Mouse (Mus musculus) kidney, embryonic 16.5 days (tissue): Measurements from ENCODE around the gene Ppp3ca. TPM values are rescaled to one million over a fixed set of nuclear protein-coding genes. Genes with fewer than 3 reads are reported as not detected.

ENCODE experiments used
- ATAC-seq: fragments of 200-750 bp; cut with Nextera tagmentation; 2 replicates; pipeline ENCODE4 v1.8.0; 2017; ENCODE audit warnings: moderate TSS enrichment; ENCODE audit not compliant: low FRiP score, low TSS enrichment
- H3K27ac ChIP-seq: fragments of 300-500 bp; sonication (generic); 2 replicates; pipeline ENCODE4 v1.5.1; 2014; ENCODE audit warnings: low read length
- H3K27me3 ChIP-seq: fragments of 300-500 bp; sonication (generic); 2 replicates; pipeline ENCODE4 v1.6.1; 2014; ENCODE audit warnings: low read length, control low read depth, mixed read lengths; ENCODE audit not compliant: insufficient read depth
- H3K36me3 ChIP-seq: fragments of 300-500 bp; sonication (generic); 2 replicates; pipeline ENCODE4 v1.6.1; 2014; ENCODE audit warnings: low read length, control low read depth, mixed read lengths; ENCODE audit not compliant: insufficient read depth
- H3K4me1 ChIP-seq: fragments of 300-500 bp; sonication (generic); 2 replicates; pipeline ENCODE4 v1.6.1; 2014; ENCODE audit warnings: low read length, control low read depth, mixed read lengths; ENCODE audit not compliant: insufficient read depth
- H3K4me2 ChIP-seq: fragments of 300-500 bp; sonication (generic); replicated peaks from 2 replicates; pipeline ENCODE4 v1.6.1; 2014; ENCODE audit warnings: low read depth, low read length
- H3K4me3 ChIP-seq: fragments of 300-500 bp; sonication (generic); 2 replicates; pipeline ENCODE4 v1.5.1; 2014; ENCODE audit warnings: mild to moderate bottlenecking, low read length
- H3K9ac ChIP-seq: fragments of 300-500 bp; sonication (generic); replicated peaks from 2 replicates; pipeline ENCODE4 v1.6.1; 2014; ENCODE audit warnings: low read length
- H3K9me3 ChIP-seq: fragments of 300-500 bp; sonication (generic); 2 replicates; pipeline ENCODE4 v1.6.1; 2016; ENCODE audit warnings: low read length, control low read depth
- WGBS: fragments of 180-500 bp; shearing (Covaris S2); extraction: QIAGEN DNeasy Blood & Tissue Kit; methylation state at CpG from one replicate; pipeline ENCODE4 v1.1.7; 2014; 5-methylcytosine and 5-hydroxymethylcytosine counted together
- polyA plus RNA-seq: library from polyadenylated mRNA; unstranded; fragments of >200 nt; fragmentation: Nextera tagmentation; extraction: Ambion mirVana; gene quantifications from 2 replicates; pipeline ENCODE4 v1.2.1, GENCODE M21; 2015

Ppp3ca gene
- polyA plus RNA-seq, 1 experiment from 2014 or later, result 50.7 TPM

GRCm38 (mm10) chr3:136852921-136853320 lies 183.0 kb downstream of the Ppp3ca start:
- WGBS, result 86% methylated on average over 6 of the region's 6 CpGs
- Histone ChIP-seq H3K4me1 (no peaks in the 10 kb centered on the region), H3K9ac (no peak overlapping the region), H3K27me3 (no peaks in the 10 kb centered on the region), H3K9me3 (no peaks in the 10 kb centered on the region), H3K36me3 (no peaks in the 10 kb centered on the region), H3K27ac (no peak overlapping the region), H3K4me3 (no peak overlapping the region), H3K4me2 (no peak overlapping the region)
- ATAC-seq, result no peak

GRCm38 (mm10) chr3:136853596-136853995 lies 183.7 kb downstream of the Ppp3ca start:
- Histone ChIP-seq H3K4me2 (no peak overlapping the region), H3K4me3 (no peak overlapping the region), H3K9me3 (no peaks in the 10 kb centered on the region), H3K9ac (no peak overlapping the region), H3K27me3 (no peaks in the 10 kb centered on the region), H3K27ac (no peak overlapping the region), H3K4me1 (no peaks in the 10 kb centered on the region), H3K36me3 (no peaks in the 10 kb centered on the region)
- WGBS, result 58% methylated on average over 4 of the region's 4 CpGs
- ATAC-seq, result no peak

GRCm38 (mm10) chr3:136855996-136856395 lies 186.1 kb downstream of the Ppp3ca start:
- 73% methylated on average over 4 of the region's 4 CpGs for WGBS
- H3K36me3 ChIP-seq, result no peaks in the 10 kb centered on the region
- ATAC-seq, result no peak
- H3K27me3 ChIP-seq, result no peaks in the 10 kb centered on the region
- peaks cover 3% of the 10 kb centered on the region; the same call in 1 of the 2 replicates for H3K9me3 ChIP-seq
- no peak overlapping the region for H3K4me3 ChIP-seq
- H3K4me2 ChIP-seq, result no peak overlapping the region
- H3K27ac ChIP-seq, result no peak overlapping the region
- no peaks in the 10 kb centered on the region for H3K4me1 ChIP-seq
- no peak overlapping the region for H3K9ac ChIP-seq

GRCm38 (mm10) chr3:136862051-136862837 lies 192.3 kb downstream of the Ppp3ca start:
- Histone ChIP-seq H3K9me3 (peaks cover 3% of the 10 kb centered on the region; the same call in 1 of the 2 replicates), H3K4me2 (no peak overlapping the region), H3K4me3 (no peak overlapping the region), H3K27me3 (no peaks in the 10 kb centered on the region), H3K4me1 (no peaks in the 10 kb centered on the region), H3K36me3 (no peaks in the 10 kb centered on the region), H3K27ac (no peak overlapping the region), H3K9ac (no peak overlapping the region)
- WGBS, result 50% methylated on average over 11 of the region's 11 CpGs
- no peak for ATAC-seq

- Histone ChIP-seq H3K9me3 (peaks cover 3% of the 10 kb centered on the region; the same call in 1 of the 2 replicates), H3K4me1 (no peaks in the 10 kb centered on the region), H3K36me3 (no peaks in the 10 kb centered on the region), H3K9ac (no peak overlapping the region), H3K27ac (no peak overlapping the region), H3K27me3 (no peaks in the 10 kb centered on the region), H3K4me3 (no peak overlapping the region), H3K4me2 (no peak overlapping the region)
- ATAC-seq, result no peak
- WGBS, result 90% methylated on average over 5 of the region's 5 CpGs
Measured at GRCm38 (mm10) chr3:136863127-136863526, 193.2 kb downstream of the Ppp3ca start.

GRCm38 (mm10) chr3:136864306-136864705 lies 194.4 kb downstream of the Ppp3ca start:
- ATAC-seq, result no peak
- Histone ChIP-seq H3K9me3 (peaks cover 3% of the 10 kb centered on the region; the same call in 1 of the 2 replicates), H3K27ac (no peak overlapping the region), H3K4me1 (no peaks in the 10 kb centered on the region), H3K36me3 (no peaks in the 10 kb centered on the region), H3K9ac (no peak overlapping the region), H3K27me3 (no peaks in the 10 kb centered on the region), H3K4me3 (no peak overlapping the region), H3K4me2 (no peak overlapping the region)

GRCm38 (mm10) chr3:136865176-136865859 lies 195.4 kb downstream of the Ppp3ca start:
- no peak for ATAC-seq
- 86% methylated on average over 4 of the region's 4 CpGs for WGBS
- Histone ChIP-seq H3K4me2 (no peak overlapping the region), H3K27me3 (no peaks in the 10 kb centered on the region), H3K9me3 (no peaks in the 10 kb centered on the region), H3K9ac (no peak overlapping the region), H3K36me3 (no peaks in the 10 kb centered on the region), H3K4me1 (no peaks in the 10 kb centered on the region), H3K27ac (no peak overlapping the region), H3K4me3 (no peak overlapping the region)

- Histone ChIP-seq H3K4me2 (no peak overlapping the region), H3K27me3 (no peaks in the 10 kb centered on the region), H3K27ac (no peak overlapping the region), H3K36me3 (no peaks in the 10 kb centered on the region), H3K4me3 (no peak overlapping the region), H3K9ac (no peak overlapping the region), H3K4me1 (peaks cover 3% of the 10 kb centered on the region; the same call in 1 of the 2 replicates), H3K9me3 (no peaks in the 10 kb centered on the region)
- 96% methylated on average over 3 of the region's 3 CpGs for WGBS
- no peak for ATAC-seq
Measured at GRCm38 (mm10) chr3:136866095-136866494, 196.2 kb downstream of the Ppp3ca start.

- no peak for ATAC-seq
- Histone ChIP-seq H3K27ac (no peak overlapping the region), H3K36me3 (no peaks in the 10 kb centered on the region), H3K9me3 (no peaks in the 10 kb centered on the region), H3K4me2 (no peak overlapping the region), H3K4me1 (peaks cover 8% of the 10 kb centered on the region), H3K9ac (no peak overlapping the region), H3K4me3 (no peak overlapping the region), H3K27me3 (no peaks in the 10 kb centered on the region)
- 85% methylated on average over 3 of the region's 3 CpGs for WGBS
Measured at GRCm38 (mm10) chr3:136866571-136866970, 196.6 kb downstream of the Ppp3ca start.

GRCm38 (mm10) chr3:136867366-136867765 lies 197.4 kb downstream of the Ppp3ca start:
- no peaks in the 10 kb centered on the region for H3K36me3 ChIP-seq
- no peak for ATAC-seq

More at GRCm38 (mm10) chr3:136867366-136867765, 197.4 kb downstream of the Ppp3ca start:
- Histone ChIP-seq H3K9ac (no peak overlapping the region), H3K27me3 (no peaks in the 10 kb centered on the region), H3K27ac (no peak overlapping the region), H3K4me2 (no peak overlapping the region), H3K4me1 (peaks cover 15% of the 10 kb centered on the region), H3K4me3 (no peak overlapping the region), H3K9me3 (no peaks in the 10 kb centered on the region)
- 95% methylated on average over 2 of the region's 2 CpGs for WGBS
